Mouse (Mus musculus) lung, adult 2 months (tissue): ENCODE results near the gene Ywhaq.

ENCODE experiments used
- CTCF ChIP-seq: fragments of 200-500 bp; IDR thresholded peaks from 2 replicates; pipeline ENCODE4 v1.5.1; 2011; ENCODE audit warnings: mild to moderate bottlenecking, low read length, control low read depth; ENCODE audit not compliant: insufficient read depth
- POLR2A ChIP-seq: fragments of 200-500 bp; IDR thresholded peaks from 2 replicates; pipeline ENCODE4 v1.6.1; 2011; ENCODE audit warnings: low read depth, mild to moderate bottlenecking, control low read depth, low read length, borderline replicate concordance; ENCODE audit errors: extremely low read depth

DNA sequence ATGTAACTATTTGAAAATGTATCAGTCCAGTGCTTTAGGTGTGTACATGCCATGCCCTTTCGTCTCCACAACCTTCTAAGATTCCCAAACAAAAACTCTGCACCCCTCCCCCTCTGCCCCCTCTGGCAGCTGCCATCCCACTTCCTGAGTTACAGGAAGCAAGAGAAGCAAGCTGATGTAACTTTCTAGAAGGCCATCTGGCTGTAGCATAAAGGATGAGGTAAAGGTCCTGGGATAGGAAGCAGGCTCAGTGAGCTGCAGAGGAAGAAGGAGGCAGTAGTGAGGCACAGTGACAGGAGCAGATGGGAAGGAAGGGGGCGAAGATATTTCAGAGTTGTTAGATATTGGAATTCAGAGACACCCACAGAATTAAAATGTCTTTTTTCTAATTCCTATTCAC is 13.6 kb upstream of the Ywhaq start:
- TF ChIP-seq POLR2A, result no peak
- TF ChIP-seq CTCF, result no peak
